Comparison of ENCODE assay signal across 7 mouse cellular contexts in genomic region chr7:28953476-28954376, GRCm38 (mm10). TPM values are rescaled to one million over a fixed set of nuclear protein-coding genes. Genes with fewer than 3 reads are reported as not detected.
A peak's percentile ranks its signal among the peaks of the same experiment; 100 is the strongest.
DNase-seq lines count a peak whose midpoint lies in the region; ATAC-seq and TF ChIP-seq lines count a peak whose summit lies in the region.

No protein-coding gene starts in this region.

- intact Hi-C loops in left cerebral cortex, postnatal 14 days (cut with DNase I): no loop called here

- DNase-seq in Muller cell, postnatal 12 days (ENCODE audit: inconsistent ontology term): peak; percentile 58
- DNase-seq in left cerebral cortex, postnatal 14 days (ENCODE audit: low spot score in 2 of 2): no peak
- DNase-seq in urinary bladder, adult 18-20 months (ENCODE audit: low spot score in 2 of 2): no peak

- WGBS in forebrain, embryonic 16.5 days: 8% methylated on average over 2 of the region's 2 CpGs

- peak overlapping the region; percentile 86 for H3K27ac ChIP-seq in ES-Bruce4 (ENCODE audit: insufficient read depth, low read length)
- peak overlapping the region; percentile 12; the same call in 1 of the 2 replicates for H3K27ac ChIP-seq in forebrain, embryonic 16.5 days (ENCODE audit: low read length)

- no peaks in the 10 kb centered on the region for H3K9me3 ChIP-seq in ES-Bruce4 (replicated peaks; ENCODE audit: control insufficient read depth, insufficient read depth, low read length, poor library complexity, severe bottlenecking)
- H3K9me3 ChIP-seq in forebrain, embryonic 16.5 days (ENCODE audit: control insufficient read depth, low read length): no peaks in the 10 kb centered on the region

- no peaks in the 10 kb centered on the region for H3K27me3 ChIP-seq in ES-Bruce4 (ENCODE audit: control insufficient read depth, insufficient read depth, low read length, poor library complexity, severe bottlenecking)
- H3K27me3 ChIP-seq in forebrain, embryonic 16.5 days (replicated peaks; ENCODE audit: control insufficient read depth, insufficient read depth, low read length): no peaks in the 10 kb centered on the region

- no peak for TF ChIP-seq CTCF in ES-Bruce4 (IDR thresholded peaks at IDR 0.05; ENCODE audit: low read depth, low read length)

- no peak overlapping the region for H3K9ac ChIP-seq in ES-Bruce4 (ENCODE audit: low read depth, poor library complexity, severe bottlenecking)
- H3K9ac ChIP-seq in forebrain, embryonic 16.5 days (replicated peaks; ENCODE audit: low read depth, low read length): no peak overlapping the region

- peak; percentile 80 for ATAC-seq in forebrain, embryonic 16.5 days
- peak; percentile 91 for ATAC-seq in megakaryocyte-erythroid progenitor cell, adult 5-6 weeks (replicated peaks; ENCODE audit: low FRiP score, low TSS enrichment, poor library complexity, severe bottlenecking)
- ATAC-seq in CD4-positive, CD25-positive, alpha-beta regulatory T cell, adult 4 months: no peak

- TF ChIP-seq EP300 in ES-Bruce4 (IDR thresholded peaks at IDR 0.05; ENCODE audit: insufficient read depth, low read depth, low read length): 0 out of 2 replicates have a peak, but pooled peaks have one; percentile 29

- H3K4me3 ChIP-seq in ES-Bruce4 (ENCODE audit: low read depth, low read length): no peak overlapping the region
- no peak overlapping the region for H3K4me3 ChIP-seq in forebrain, embryonic 16.5 days (replicated peaks; ENCODE audit: low read length)

- peaks cover 9% of the 10 kb centered on the region for H3K4me1 ChIP-seq in ES-Bruce4 (ENCODE audit: control insufficient read depth, insufficient read depth, low read length)
- H3K4me1 ChIP-seq in forebrain, embryonic 16.5 days (replicated peaks; ENCODE audit: control insufficient read depth, insufficient read depth, low read length): peaks cover 33% of the 10 kb centered on the region

- H3K36me3 ChIP-seq in ES-Bruce4 (ENCODE audit: control insufficient read depth, insufficient read depth, low read length, poor library complexity, severe bottlenecking): peaks cover 28% of the 10 kb centered on the region
- H3K36me3 ChIP-seq in forebrain, embryonic 16.5 days (ENCODE audit: control insufficient read depth, insufficient read depth): no peaks in the 10 kb centered on the region

- no peak overlapping the region for H3K4me2 ChIP-seq in forebrain, embryonic 16.5 days (ENCODE audit: low read length)

- TF ChIP-seq POLR2A in ES-Bruce4 (IDR thresholded peaks at IDR 0.05; ENCODE audit: insufficient read depth, low read length): no peak

RNA-seq across cellular contexts. Expression of gene Actn4, which starts 8.4 kb away (rescaled TPM):
- 318 and 324 TPM in 2 replicates for polyA plus RNA-seq in ES-Bruce4 (2011; ENCODE audit: insufficient read depth, insufficient read length, low read depth, missing spikeins)
- polyA plus RNA-seq in forebrain, embryonic 16.5 days (2015; fragmentation: Nextera tagmentation; extraction: Ambion mirVana): 150 and 155 TPM in 2 replicates
- 93.1 and 106 TPM in 2 replicates for total RNA-seq in megakaryocyte-erythroid progenitor cell, adult 5-6 weeks (2014; fragmentation: Nextera tagmentation)
- total RNA-seq in megakaryocyte-erythroid progenitor cell, adult 5-6 weeks (2017): 41.1 and 51.7 TPM in 2 replicates
- total RNA-seq in left cerebral cortex, postnatal 14 days (2021): 100 to 1,000 TPM; 177 to 205 TPM
- 100 to 1,000 TPM in 1 of 2 experiments, 10 to 100 TPM in 1; 82.6 to 106 TPM for polyA plus RNA-seq in CD4-positive, CD25-positive, alpha-beta regulatory T cell, adult 4 months (2017; shearing (Covaris generic))

RNA-seq across cellular contexts. Expression of gene Eif3k, which starts 27.9 kb away (rescaled TPM):
- polyA plus RNA-seq in ES-Bruce4 (2011; ENCODE audit: insufficient read depth, insufficient read length, low read depth, missing spikeins): 409 and 413 TPM in 2 replicates
- 296 and 297 TPM in 2 replicates for polyA plus RNA-seq in forebrain, embryonic 16.5 days (2015; fragmentation: Nextera tagmentation; extraction: Ambion mirVana)
- 499 and 586 TPM in 2 replicates for total RNA-seq in megakaryocyte-erythroid progenitor cell, adult 5-6 weeks (2014; fragmentation: Nextera tagmentation)
- 360 and 454 TPM in 2 replicates for total RNA-seq in megakaryocyte-erythroid progenitor cell, adult 5-6 weeks (2017)
- total RNA-seq in left cerebral cortex, postnatal 14 days (2021): 100 to 1,000 TPM; 163 to 174 TPM
- polyA plus RNA-seq in CD4-positive, CD25-positive, alpha-beta regulatory T cell, adult 4 months (2017; shearing (Covaris generic)): 100 to 1,000 TPM; 656 to 763 TPM

RNA-seq across cellular contexts. Expression of gene Map4k1, which starts 28.1 kb away (rescaled TPM):
- polyA plus RNA-seq in ES-Bruce4 (2011; ENCODE audit: insufficient read depth, insufficient read length, low read depth, missing spikeins): 33.2 and 36.3 TPM in 2 replicates
- polyA plus RNA-seq in forebrain, embryonic 16.5 days (2015; fragmentation: Nextera tagmentation; extraction: Ambion mirVana): 6.7 and 10.0 TPM in 2 replicates
- 64.1 and 76.8 TPM in 2 replicates for total RNA-seq in megakaryocyte-erythroid progenitor cell, adult 5-6 weeks (2014; fragmentation: Nextera tagmentation)
- total RNA-seq in megakaryocyte-erythroid progenitor cell, adult 5-6 weeks (2017): 42.6 and 47.9 TPM in 2 replicates
- total RNA-seq in left cerebral cortex, postnatal 14 days (2021): 1 to 10 TPM; 2.0 to 3.7 TPM
- polyA plus RNA-seq in CD4-positive, CD25-positive, alpha-beta regulatory T cell, adult 4 months (2017; shearing (Covaris generic)): 100 to 1,000 TPM in 1 of 2 experiments, 10 to 100 TPM in 1; 93.7 to 171 TPM
